Mouse (Mus musculus) myocyte (in vitro differentiated cells): Measurements from ENCODE around the gene Hyou1.
"Not testable (repeated sequence)": the region's sequence is repeated elsewhere in the genome, so short reads cannot be mapped to it uniquely, and the experiment has no call there.

Experiments
- CEBPB ChIP-seq: IDR thresholded peaks from 2 replicates; pipeline ENCODE4 v1.6.1; 2011; ENCODE audit warnings: mild to moderate bottlenecking, moderate library complexity; ENCODE audit not compliant: poor library complexity, insufficient read depth, severe bottlenecking
- E2F4 ChIP-seq: IDR thresholded peaks from one replicate; pipeline ENCODE4 v1.6.1; 2011; ENCODE audit warnings: mild to moderate bottlenecking, control low read depth, moderate library complexity; ENCODE audit not compliant: insufficient read depth
- MAX ChIP-seq: IDR thresholded peaks from one replicate; pipeline ENCODE4 v1.6.1; 2011; ENCODE audit warnings: low read depth, mild to moderate bottlenecking, control low read depth
- MYOD1 ChIP-seq, 3 experiments: IDR thresholded peaks; one replicate each; pipeline ENCODE4 v1.6.1; 2011; ENCODE audit warnings: control low read depth in 2 of 3, low read depth in 2 of 3, mild to moderate bottlenecking in 2 of 3, moderate library complexity in 1 of 3; ENCODE audit not compliant: insufficient read length in 2 of 3, control insufficient read depth in 1 of 3
- MYOG ChIP-seq, 3 experiments: IDR thresholded peaks; one replicate each; pipeline ENCODE4 v1.6.1; 2011; ENCODE audit warnings: control low read depth in 2 of 3, low read depth in 2 of 3, mild to moderate bottlenecking in 2 of 3; ENCODE audit not compliant: insufficient read length in 2 of 3, control insufficient read depth in 1 of 3, insufficient read depth in 1 of 3
- POLR2A ChIP-seq: IDR thresholded peaks from one replicate; pipeline ENCODE4 v1.6.1; 2011; ENCODE audit warnings: low read depth, mild to moderate bottlenecking, control low read depth, moderate library complexity; ENCODE audit not compliant: insufficient read length
- POLR2AphosphoS2 ChIP-seq: IDR thresholded peaks from one replicate; pipeline ENCODE4 v1.6.1; 2011; ENCODE audit warnings: low read depth, control low read depth; ENCODE audit not compliant: insufficient read length
- TCF12 ChIP-seq: IDR thresholded peaks from one replicate; pipeline ENCODE4 v1.6.1; 2011; ENCODE audit warnings: mild to moderate bottlenecking, control low read depth; ENCODE audit not compliant: poor library complexity, insufficient read depth, severe bottlenecking
- USF1 ChIP-seq: IDR thresholded peaks from one replicate; pipeline ENCODE4 v1.6.1; 2011; ENCODE audit warnings: low read depth, mild to moderate bottlenecking, control low read depth, moderate library complexity

GRCm38 (mm10) chr9:44419730-44420129 is 40.4 kb downstream of the Hyou1 start:
- not testable (repeated sequence) for TF ChIP-seq USF1; MYOD1 (IDR thresholded peaks at IDR 0.05; ENCODE audit: control insufficient read depth in 1 of 3, insufficient read length in 2 of 3, low read depth in 2 of 3); TCF12; POLR2A; MAX; CEBPB; MYOG (IDR thresholded peaks at IDR 0.05; ENCODE audit: control insufficient read depth in 1 of 3, insufficient read depth in 1 of 3, insufficient read length in 2 of 3, low read depth in 2 of 3); E2F4; POLR2AphosphoS2
